Mouse (Mus musculus) spleen, adult 2 months (tissue): ENCODE measurements around the gene Siae. TPM values are rescaled to one million over a fixed set of nuclear protein-coding genes. Genes with fewer than 3 reads are reported as not detected.

Experiments used
- DNase-seq, 2 experiments: peaks; one replicate each; pipeline versions ENCODE4 v3.0.0 to v3.0.0-alpha.2; 2012 to 2021; ENCODE audit warnings: low spot score in 2 of 2, low read depth in 1 of 2
- H3K27ac ChIP-seq: fragments of 200-500 bp; 2 replicates; pipeline ENCODE4 v1.5.1; 2012; ENCODE audit warnings: low read length, inconsistent platforms; ENCODE audit not compliant: insufficient read depth
- H3K27me3 ChIP-seq: fragments of 200-500 bp; 2 replicates; pipeline ENCODE4 v1.6.1; 2012; ENCODE audit warnings: mild to moderate bottlenecking, moderate library complexity, low read length, inconsistent platforms; ENCODE audit not compliant: control insufficient read depth, insufficient read depth
- H3K36me3 ChIP-seq: fragments of 200-500 bp; 2 replicates; pipeline ENCODE4 v1.6.1; 2012; ENCODE audit warnings: mild to moderate bottlenecking, low read length, inconsistent platforms; ENCODE audit not compliant: control insufficient read depth, insufficient read depth
- H3K4me1 ChIP-seq: fragments of 200-500 bp; 2 replicates; pipeline ENCODE4 v1.6.1; 2011; ENCODE audit warnings: inconsistent platforms; ENCODE audit not compliant: control insufficient read depth, insufficient read depth, insufficient read length
- H3K4me3 ChIP-seq: fragments of 200-500 bp; 2 replicates; pipeline ENCODE4 v1.5.1; 2011; ENCODE audit warnings: mild to moderate bottlenecking, inconsistent platforms; ENCODE audit not compliant: insufficient read depth, insufficient read length; ENCODE audit errors: extremely low read depth
- CTCF ChIP-seq: fragments of 200-500 bp; IDR thresholded peaks from 2 replicates; pipeline ENCODE4 v1.5.1; 2011; ENCODE audit warnings: mild to moderate bottlenecking, inconsistent platforms; ENCODE audit not compliant: insufficient read depth, insufficient read length, insufficient replicate concordance; ENCODE audit errors: extremely low read depth
- POLR2A ChIP-seq: fragments of 200-500 bp; IDR thresholded peaks from 2 replicates; pipeline ENCODE4 v1.6.1; 2011; ENCODE audit warnings: low read depth, low read length, inconsistent platforms
- WGBS: fragments of 180-500 bp; shearing (Covaris S2); methylation state at CpG from one replicate; pipeline ENCODE4 v1.1.7; 2018; 5-methylcytosine and 5-hydroxymethylcytosine counted together
- polyA plus RNA-seq: library from polyadenylated mRNA; depleted of rRNA; stranded (reverse); fragments of >200 nt; gene quantifications from 2 replicates; pipeline ENCODE4 v1.2.3, GENCODE M21; 2012

Gene Siae
- polyA plus RNA-seq, 1 experiment = 3.8 TPM

GRCm38 (mm10) chr9:37634269-37634668 is 78.8 kb downstream of the Siae start:
- H3K36me3 ChIP-seq = no peaks in the 10 kb centered on the region; the same call in 1 of the 2 replicates
- H3K27ac ChIP-seq = no peak overlapping the region
- H3K27me3 ChIP-seq = no peaks in the 10 kb centered on the region
- no peak overlapping the region for H3K4me3 ChIP-seq
- H3K4me1 ChIP-seq = no peaks in the 10 kb centered on the region
- no peak for TF ChIP-seq CTCF
- no peak for TF ChIP-seq POLR2A
- 88% methylated on average over 3 of the region's 3 CpGs for WGBS
- DNase-seq = no peak

- Histone ChIP-seq H3K36me3 (no peaks in the 10 kb centered on the region), H3K4me3 (no peak overlapping the region), H3K27me3 (no peaks in the 10 kb centered on the region), H3K4me1 (no peaks in the 10 kb centered on the region), H3K27ac (no peak overlapping the region)
- WGBS = 27% methylated on average over 7 of the region's 7 CpGs
- peak in 1 of 2 experiments; percentile 22 for DNase-seq
- TF ChIP-seq CTCF (peak; percentile 58; the same call in 1 of the 2 replicates), POLR2A (no peak)
These were observed 80.8 kb downstream of the Siae start for GRCm38 (mm10) chr9:37636335-37636734.

- WGBS = 58% methylated on average over 6 of the region's 6 CpGs
- Histone ChIP-seq H3K4me3 (no peak overlapping the region), H3K36me3 (no peaks in the 10 kb centered on the region), H3K27ac (no peak overlapping the region), H3K4me1 (no peaks in the 10 kb centered on the region), H3K27me3 (no peaks in the 10 kb centered on the region)
- DNase-seq = no peak
- TF ChIP-seq POLR2A = no peak
- TF ChIP-seq CTCF = no peak
These were observed 81.5 kb downstream of the Siae start for GRCm38 (mm10) chr9:37636800-37637542.

- 90% methylated on average over 3 of the region's 3 CpGs for WGBS
- H3K27ac ChIP-seq = no peak overlapping the region
- TF ChIP-seq POLR2A (no peak), CTCF (no peak)
- H3K4me3 ChIP-seq = no peak overlapping the region
- H3K27me3 ChIP-seq = no peaks in the 10 kb centered on the region
- peaks cover 1% of the 10 kb centered on the region; the same call in 1 of the 2 replicates for H3K36me3 ChIP-seq
- no peak for DNase-seq
- H3K4me1 ChIP-seq = no peaks in the 10 kb centered on the region
These were observed 83.2 kb downstream of the Siae start for GRCm38 (mm10) chr9:37638721-37639120.

GRCm38 (mm10) chr9:37646246-37646645 is 90.7 kb downstream of the Siae start:
- 91% methylated on average over 3 of the region's 3 CpGs for WGBS
- Histone ChIP-seq H3K4me3 (no peak overlapping the region), H3K4me1 (no peaks in the 10 kb centered on the region), H3K36me3 (peaks cover 25% of the 10 kb centered on the region), H3K27ac (no peak overlapping the region), H3K27me3 (no peaks in the 10 kb centered on the region)
- DNase-seq = no peak
- no peak for TF ChIP-seq POLR2A
- no peak for TF ChIP-seq CTCF

- Histone ChIP-seq H3K4me3 (no peak overlapping the region), H3K27ac (no peak overlapping the region), H3K36me3 (peaks cover 38% of the 10 kb centered on the region), H3K4me1 (no peaks in the 10 kb centered on the region), H3K27me3 (no peaks in the 10 kb centered on the region)
- TF ChIP-seq POLR2A (no peak), CTCF (no peak)
- DNase-seq = no peak
- WGBS = 96% methylated on average over 5 of the region's 5 CpGs
These were observed 95.1 kb downstream of the Siae start for GRCm38 (mm10) chr9:37650639-37651038.

- H3K4me3 ChIP-seq = no peak overlapping the region
- no peak overlapping the region for H3K27ac ChIP-seq
- WGBS = 93% methylated on average over 5 of the region's 5 CpGs
- peaks cover 28% of the 10 kb centered on the region for H3K36me3 ChIP-seq
- DNase-seq = no peak
- H3K27me3 ChIP-seq = no peaks in the 10 kb centered on the region
- TF ChIP-seq CTCF (no peak), POLR2A (no peak)
- peaks cover 3% of the 10 kb centered on the region; the same call in 1 of the 2 replicates for H3K4me1 ChIP-seq
These were observed 98.3 kb downstream of the Siae start for GRCm38 (mm10) chr9:37653836-37654235.
